Mouse (Mus musculus) midbrain, embryonic 10.5 days (tissue): ENCODE measurements around the gene Zfp275. TPM values are rescaled to one million over a fixed set of nuclear protein-coding genes. Genes with fewer than 3 reads are reported as not detected.
"Not testable (repeated sequence)": the region's sequence is repeated elsewhere in the genome, so short reads cannot be mapped to it uniquely, and the experiment has no call there.

Experiments used
- DNase-seq: peaks from one replicate; pipeline ENCODE4 v3.0.0-alpha.2; 2017; ENCODE audit warnings: low spot score
- H3K27ac ChIP-seq: fragments of 300-500 bp; sonication (generic); replicated peaks from 2 replicates; pipeline ENCODE4 v1.5.1; 2016; ENCODE audit warnings: mild to moderate bottlenecking
- H3K27me3 ChIP-seq: fragments of 300-500 bp; sonication (generic); 2 replicates; pipeline ENCODE4 v1.6.1; 2016; ENCODE audit warnings: low read depth, mild to moderate bottlenecking; ENCODE audit not compliant: poor library complexity, severe bottlenecking
- H3K36me3 ChIP-seq: fragments of 300-500 bp; sonication (generic); 2 replicates; pipeline ENCODE4 v1.6.1; 2016; ENCODE audit warnings: mild to moderate bottlenecking, moderate library complexity
- H3K4me1 ChIP-seq: fragments of 300-500 bp; sonication (generic); 2 replicates; pipeline ENCODE4 v1.6.1; 2016
- H3K4me3 ChIP-seq: fragments of 300-500 bp; sonication (generic); 2 replicates; pipeline ENCODE4 v1.5.1; 2016; ENCODE audit warnings: mild to moderate bottlenecking, moderate library complexity
- H3K9me3 ChIP-seq: fragments of 300-500 bp; sonication (generic); replicated peaks from 2 replicates; pipeline ENCODE4 v1.6.1; 2016; ENCODE audit warnings: mild to moderate bottlenecking
- WGBS: fragments of 180-500 bp; shearing (Covaris S2); methylation state at CpG from one replicate; pipeline ENCODE4 v1.1.7; 2016; 5-methylcytosine and 5-hydroxymethylcytosine counted together
- polyA plus RNA-seq: library from polyadenylated mRNA; unstranded; fragments of >200 nt; fragmentation: Nextera tagmentation; extraction: Ambion mirVana; gene quantifications from 2 replicates; pipeline ENCODE4 v1.2.1, GENCODE M21; 2016

Gene Zfp275
- polyA plus RNA-seq, 1 experiment from 2014 or later, result 15.3 TPM

DNA sequence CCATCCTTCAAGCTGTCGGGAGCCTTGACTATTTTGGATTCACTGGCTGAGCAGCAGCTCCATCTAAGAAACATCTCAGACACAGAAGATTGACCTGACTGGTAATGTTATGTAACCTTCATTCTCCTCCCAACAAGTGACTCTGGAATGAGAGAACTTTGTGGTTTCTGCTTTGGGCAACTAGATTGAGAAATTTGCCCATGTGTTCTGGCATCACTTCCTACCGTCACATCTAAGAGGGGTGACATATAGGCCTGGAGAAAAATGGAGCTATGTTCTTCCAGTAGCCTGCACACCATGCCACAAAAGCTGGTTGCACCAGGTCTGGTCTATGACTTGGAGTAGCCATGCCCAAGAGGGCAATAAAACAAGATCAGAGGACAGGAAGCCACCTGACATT, 13.7 kb downstream of the Zfp275 start:
- Histone ChIP-seq H3K4me1 (no peaks in the 10 kb centered on the region), H3K9me3 (no peaks in the 10 kb centered on the region; the same call in 1 of the 2 replicates), H3K4me3 (no peak overlapping the region), H3K27ac (no peak overlapping the region), H3K27me3 (peaks cover 7% of the 10 kb centered on the region; the same call in 1 of the 2 replicates), H3K36me3 (peaks cover 78% of the 10 kb centered on the region)
- no peak for DNase-seq
- WGBS, result 95% methylated on average over 2 of the region's 2 CpGs

DNA sequence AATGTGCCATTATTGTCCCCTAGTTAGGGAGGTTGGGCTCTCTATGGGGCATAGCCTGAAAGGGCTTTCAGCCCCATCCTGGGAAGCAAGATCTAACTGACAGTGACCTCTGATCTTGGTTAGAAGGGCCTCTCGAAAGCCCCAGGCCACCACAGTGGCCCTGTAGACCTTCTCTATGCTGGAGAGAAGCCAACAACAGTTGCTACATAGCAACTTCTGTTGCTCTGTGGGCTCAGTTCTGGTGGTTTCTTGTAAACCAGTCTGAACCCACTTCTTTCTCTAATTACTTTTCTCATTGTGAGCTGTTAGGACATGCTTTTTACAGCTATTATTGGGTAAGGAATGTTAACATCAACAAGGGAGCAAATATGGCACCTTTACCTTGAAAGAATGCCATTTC, 14.3 kb downstream of the Zfp275 start:
- no peak overlapping the region for H3K27ac ChIP-seq
- peaks cover 73% of the 10 kb centered on the region for H3K36me3 ChIP-seq
- 72% methylated on average over 1 of the region's 1 CpGs for WGBS
- DNase-seq, result no peak
- no peaks in the 10 kb centered on the region for H3K4me1 ChIP-seq
- H3K27me3 ChIP-seq, result peaks cover 9% of the 10 kb centered on the region; the same call in 1 of the 2 replicates
- H3K4me3 ChIP-seq, result no peak overlapping the region
- no peaks in the 10 kb centered on the region; the same call in 1 of the 2 replicates for H3K9me3 ChIP-seq

DNA sequence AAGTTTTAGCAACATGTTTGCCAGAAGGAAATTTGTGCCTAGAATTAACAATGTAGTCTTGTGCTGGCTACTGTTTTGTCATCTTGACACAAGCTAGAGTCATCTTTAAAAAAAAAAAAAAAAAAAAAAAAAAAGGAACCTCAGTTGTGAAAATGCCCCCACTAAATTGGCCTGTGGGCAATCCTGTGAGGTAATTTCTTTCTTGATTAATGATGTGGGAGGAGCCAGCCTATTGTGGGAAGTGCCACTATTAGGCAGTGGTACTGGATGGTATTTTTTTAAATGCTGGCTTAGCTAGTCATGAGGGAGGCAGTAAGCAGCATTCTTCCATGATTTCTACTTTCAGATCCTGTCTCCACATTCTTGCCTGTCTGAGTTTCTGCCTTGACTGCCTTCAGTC, 20.9 kb downstream of the Zfp275 start:
- no peak overlapping the region for H3K4me3 ChIP-seq
- H3K27me3 ChIP-seq, result peaks cover 5% of the 10 kb centered on the region; the same call in 1 of the 2 replicates
- H3K9me3 ChIP-seq, result no peaks in the 10 kb centered on the region
- H3K27ac ChIP-seq, result no peak overlapping the region
- H3K36me3 ChIP-seq, result peaks cover 11% of the 10 kb centered on the region; the same call in 1 of the 2 replicates
- no peaks in the 10 kb centered on the region for H3K4me1 ChIP-seq
- no peak for DNase-seq

- H3K36me3 ChIP-seq, result no peaks in the 10 kb centered on the region
- H3K4me1 ChIP-seq, result no peaks in the 10 kb centered on the region
- DNase-seq, result no peak
- peaks cover 11% of the 10 kb centered on the region; the same call in 1 of the 2 replicates for H3K27me3 ChIP-seq
- 82% methylated on average over 6 of the region's 6 CpGs for WGBS
- no peak overlapping the region for H3K27ac ChIP-seq
- no peaks in the 10 kb centered on the region for H3K9me3 ChIP-seq
- H3K4me3 ChIP-seq, result no peak overlapping the region
Measured at GRCm38 (mm10) chrX:73384419-73384818, 42.0 kb downstream of the Zfp275 start.

DNA sequence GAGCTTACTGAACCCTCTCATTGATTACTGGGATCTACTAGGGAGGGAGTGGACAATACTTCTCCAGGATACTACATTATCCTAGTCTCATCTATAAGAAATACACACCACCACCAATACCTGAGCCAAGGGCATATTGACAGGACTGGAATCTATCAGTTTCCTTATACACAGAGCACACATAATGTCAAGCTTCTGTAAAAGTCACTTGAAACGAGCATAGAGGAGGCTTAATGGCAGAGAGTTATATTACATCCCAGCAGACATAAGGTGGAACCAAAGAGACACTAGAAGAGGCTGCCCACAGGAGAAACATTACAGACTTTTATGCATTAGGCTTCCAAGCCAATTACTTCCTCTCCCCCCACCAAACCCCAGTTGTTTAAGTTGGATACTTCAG, 42.5 kb downstream of the Zfp275 start:
- Histone ChIP-seq H3K9me3 (no peaks in the 10 kb centered on the region), H3K27ac (no peak overlapping the region), H3K36me3 (no peaks in the 10 kb centered on the region), H3K4me3 (no peak overlapping the region), H3K27me3 (peaks cover 11% of the 10 kb centered on the region; the same call in 1 of the 2 replicates), H3K4me1 (no peaks in the 10 kb centered on the region)
- no peak for DNase-seq
- 64% methylated on average over 1 of the region's 1 CpGs for WGBS

GRCm38 (mm10) chrX:73391481-73391880, 49.1 kb downstream of the Zfp275 start:
- no peaks in the 10 kb centered on the region for H3K36me3 ChIP-seq
- 93% methylated on average over 4 of the region's 4 CpGs for WGBS
- no peak for DNase-seq
- no peaks in the 10 kb centered on the region for H3K4me1 ChIP-seq
- H3K27me3 ChIP-seq, result peaks cover 34% of the 10 kb centered on the region
- H3K9me3 ChIP-seq, result no peaks in the 10 kb centered on the region
- no peak overlapping the region for H3K4me3 ChIP-seq
- H3K27ac ChIP-seq, result no peak overlapping the region

GRCm38 (mm10) chrX:73396446-73396845, 54.0 kb downstream of the Zfp275 start:
- no peak overlapping the region for H3K27ac ChIP-seq
- H3K4me1 ChIP-seq, result no peaks in the 10 kb centered on the region
- DNase-seq, result no peak
- no peaks in the 10 kb centered on the region for H3K9me3 ChIP-seq
- no peaks in the 10 kb centered on the region for H3K36me3 ChIP-seq
- no peak overlapping the region for H3K4me3 ChIP-seq
- peaks cover 37% of the 10 kb centered on the region for H3K27me3 ChIP-seq
- 94% methylated on average over 1 of the region's 1 CpGs for WGBS

DNA sequence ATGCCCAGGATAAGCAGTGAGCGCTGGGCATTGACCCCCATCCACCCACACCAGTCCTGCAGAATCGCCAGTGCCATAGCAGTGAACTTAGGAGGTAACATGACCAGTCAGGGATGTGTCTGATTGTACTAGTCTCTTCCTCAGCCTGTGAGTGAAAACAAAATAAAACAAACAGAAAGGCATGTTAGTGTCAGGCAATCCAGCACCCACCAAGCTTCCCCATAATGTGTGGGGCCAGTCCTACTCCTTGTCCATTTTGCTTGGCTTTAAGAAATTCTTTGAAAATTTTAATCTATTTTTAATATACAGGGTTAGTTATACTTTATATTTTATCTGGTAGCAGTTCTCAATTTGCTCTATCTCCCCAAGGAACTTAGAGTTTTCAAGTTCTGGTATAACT, 56.2 kb downstream of the Zfp275 start, which contains the start of gene Gm18336:
Gm18336 (minus strand) TSS at position 101 of the 400 bp plus-strand sequence.
- peaks cover 25% of the 10 kb centered on the region for H3K27me3 ChIP-seq
- not testable (repeated sequence) for H3K36me3 ChIP-seq, H3K9me3 ChIP-seq, H3K4me1 ChIP-seq, H3K27ac ChIP-seq, H3K4me3 ChIP-seq, DNase-seq
- WGBS, result 79% methylated on average over 2 of the region's 2 CpGs

DNA sequence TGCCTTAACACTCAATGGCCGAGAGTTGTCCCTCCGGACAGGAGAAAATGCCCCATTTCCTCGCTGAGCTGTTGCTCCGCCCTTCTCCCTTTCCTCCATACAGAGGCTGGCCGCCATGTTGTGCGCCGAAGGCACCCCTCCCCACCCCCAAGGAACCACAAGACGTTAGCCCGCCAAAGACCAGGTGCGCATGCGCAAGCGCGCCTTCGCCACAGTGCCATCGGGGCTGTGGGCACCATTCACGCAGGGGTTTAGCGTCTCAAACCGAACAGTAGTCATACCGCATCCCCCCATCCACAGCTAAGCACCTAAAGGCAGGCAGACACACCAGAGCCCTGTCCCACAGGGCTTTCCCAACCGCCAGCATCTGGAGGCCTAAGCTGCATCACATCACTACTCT, 58.5 kb downstream of the Zfp275 start:
- peaks cover 11% of the 10 kb centered on the region for H3K27me3 ChIP-seq
- H3K36me3 ChIP-seq, result no peaks in the 10 kb centered on the region
- WGBS, result 91% methylated on average over 20 of the region's 20 CpGs
- H3K9me3 ChIP-seq, result no peaks in the 10 kb centered on the region
- no peak for DNase-seq
- no peak overlapping the region for H3K4me3 ChIP-seq
- H3K4me1 ChIP-seq, result no peaks in the 10 kb centered on the region
- no peak overlapping the region for H3K27ac ChIP-seq

GRCm38 (mm10) chrX:73401616-73402015, 59.2 kb downstream of the Zfp275 start:
- H3K27ac ChIP-seq, result no peak overlapping the region
- H3K4me1 ChIP-seq, result no peaks in the 10 kb centered on the region
- peaks cover 4% of the 10 kb centered on the region; the same call in 1 of the 2 replicates for H3K27me3 ChIP-seq
- no peak overlapping the region for H3K4me3 ChIP-seq
- no peaks in the 10 kb centered on the region for H3K36me3 ChIP-seq
- DNase-seq, result no peak
- H3K9me3 ChIP-seq, result no peaks in the 10 kb centered on the region
- WGBS, result 95% methylated on average over 12 of the region's 12 CpGs

Other genes starting within 250 kb of the Zfp275 start
- 2.0 and 3.4 TPM in 2 replicates for gene Xlr3a, start 245.5 kb upstream of the Zfp275 start, polyA plus RNA-seq
- 0.12 and 0.29 TPM in 2 replicates for gene Gm14685, start 225.6 kb upstream of the Zfp275 start, polyA plus RNA-seq
- not detected in 2 replicates for gene Xlr5b, start 193.8 kb upstream of the Zfp275 start, polyA plus RNA-seq
- gene DXBay18, start 193.2 kb upstream of the Zfp275 start, polyA plus RNA-seq, result 0.09 TPM in 1 of 2 replicates, not detected in the other
- not detected in 2 replicates for gene Spin2d, start 165.6 kb upstream of the Zfp275 start, polyA plus RNA-seq
- gene Xlr3b, start 150.4 kb upstream of the Zfp275 start, polyA plus RNA-seq, result 11.0 and 12.2 TPM in 2 replicates
- 0.31 and 0.55 TPM in 2 replicates for gene Xlr4b, start 128.3 kb upstream of the Zfp275 start, polyA plus RNA-seq
- 14.8 and 16.4 TPM in 2 replicates for gene F8a, start 114.3 kb upstream of the Zfp275 start, polyA plus RNA-seq
- gene Xlr4c, start 99.5 kb upstream of the Zfp275 start, polyA plus RNA-seq, result not detected in 2 replicates
- not detected in 2 replicates for gene Xlr3c, start 77.2 kb upstream of the Zfp275 start, polyA plus RNA-seq
- not detected in 2 replicates for gene Xlr5a, start 49.6 kb upstream of the Zfp275 start, polyA plus RNA-seq
- not detected in 2 replicates for gene Xlr5c, start 49.6 kb upstream of the Zfp275 start, polyA plus RNA-seq
- gene Gm45015, start 5.8 kb upstream of the Zfp275 start, polyA plus RNA-seq, result not detected in 2 replicates
- not detected in 2 replicates for gene Gm18336, start 56.1 kb downstream of the Zfp275 start, polyA plus RNA-seq
- 0.06 and 0.11 TPM in 2 replicates for gene Zfp92, start 68.5 kb downstream of the Zfp275 start, polyA plus RNA-seq
- gene Trex2, start 92.7 kb downstream of the Zfp275 start, polyA plus RNA-seq, result not detected in 2 replicates
- gene Haus7, start 116.4 kb downstream of the Zfp275 start, polyA plus RNA-seq, result 83.6 and 85.0 TPM in 2 replicates
- gene Bgn, start 141.0 kb downstream of the Zfp275 start, polyA plus RNA-seq, result 16.4 and 27.9 TPM in 2 replicates
- gene Atp2b3, start 160.5 kb downstream of the Zfp275 start, polyA plus RNA-seq, result 0.17 and 0.19 TPM in 2 replicates